Mouse (Mus musculus): ENCODE data around the gene Actl11.
A peak's percentile ranks its signal among the peaks of the same experiment; 100 is the strongest.

Actl11 gene

DNA sequence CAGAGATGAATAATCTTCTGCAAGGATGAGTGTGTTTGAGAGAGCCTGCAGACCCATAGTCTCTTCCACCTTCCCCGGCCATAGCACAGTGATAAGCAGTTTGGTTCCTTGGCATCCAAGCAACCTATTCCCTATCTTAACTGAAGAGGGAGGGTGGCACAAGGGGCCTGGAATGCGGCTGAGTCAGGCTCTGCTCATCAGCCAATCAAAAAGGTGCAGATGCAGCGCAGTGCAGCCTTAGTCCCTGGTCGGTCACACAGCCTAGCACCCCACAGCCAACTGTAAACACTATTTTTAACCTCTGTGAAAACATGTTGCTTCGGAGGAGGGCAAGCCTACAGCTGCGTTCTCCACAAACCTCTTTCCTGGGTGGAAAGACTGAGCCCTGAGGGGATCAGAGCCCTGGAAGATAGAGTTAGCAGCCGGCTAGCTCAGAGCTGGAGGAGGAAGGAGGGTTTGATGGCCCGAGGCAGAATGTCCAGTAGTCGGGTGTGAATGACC, 1.3 kb upstream of the Actl11 start:
- H3K9me3 ChIP-seq (ENCODE audit: low read length) = no peaks in the 10 kb centered on the region
- no peak for TF ChIP-seq NANOG (IDR thresholded peaks at IDR 0.05; ENCODE audit: borderline replicate concordance, low read length)
- no peak for TF ChIP-seq POU5F1 (IDR thresholded peaks at IDR 0.05; ENCODE audit: borderline replicate concordance, low read length)
- no peak for TF ChIP-seq CTCF (conservative IDR thresholded peaks at IDR 0.05; ENCODE audit: low read length)
- no peak overlapping the region for H3K4me3 ChIP-seq (replicated peaks; ENCODE audit: low read length)
- H3K27me3 ChIP-seq (ENCODE audit: insufficient read depth, low read length) = peaks cover 46% of the 10 kb centered on the region
- H3K4me1 ChIP-seq (replicated peaks; ENCODE audit: low read depth, low read length) = peaks cover 48% of the 10 kb centered on the region
- no peaks in the 10 kb centered on the region for H3K36me3 ChIP-seq (ENCODE audit: insufficient read depth, low read length)

DNA sequence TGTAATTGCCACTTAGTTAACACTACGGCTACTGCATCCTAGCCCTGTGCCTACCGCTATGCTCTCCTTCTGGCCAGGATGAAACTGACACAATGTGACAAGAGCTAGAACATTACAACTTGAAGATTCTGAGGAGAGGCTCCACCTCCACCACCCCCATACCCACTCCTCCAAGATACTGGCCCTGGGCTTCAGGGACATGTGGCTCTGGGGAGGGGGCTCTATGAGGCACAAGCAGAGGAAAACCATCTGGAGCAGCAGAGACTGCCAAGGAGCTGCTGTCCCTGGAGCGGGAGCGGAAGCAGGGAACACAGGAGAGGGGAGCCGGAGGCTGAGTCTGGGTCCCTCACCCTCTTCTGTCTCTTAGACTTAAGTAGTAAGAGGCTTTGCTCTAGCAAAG, 520 bp upstream of the Actl11 start:
- H3K4me3 ChIP-seq (replicated peaks; ENCODE audit: low read length) = no peak overlapping the region
- H3K4me1 ChIP-seq (replicated peaks; ENCODE audit: low read depth, low read length) = peaks cover 52% of the 10 kb centered on the region
- H3K36me3 ChIP-seq (ENCODE audit: insufficient read depth, low read length) = no peaks in the 10 kb centered on the region
- TF ChIP-seq NANOG (IDR thresholded peaks at IDR 0.05; ENCODE audit: borderline replicate concordance, low read length) (no peak), POU5F1 (IDR thresholded peaks at IDR 0.05; ENCODE audit: borderline replicate concordance, low read length) (no peak), CTCF (conservative IDR thresholded peaks at IDR 0.05; ENCODE audit: low read length) (no peak)
- no peaks in the 10 kb centered on the region for H3K9me3 ChIP-seq (ENCODE audit: low read length)
- H3K27me3 ChIP-seq (ENCODE audit: insufficient read depth, low read length) = peaks cover 46% of the 10 kb centered on the region

DNA sequence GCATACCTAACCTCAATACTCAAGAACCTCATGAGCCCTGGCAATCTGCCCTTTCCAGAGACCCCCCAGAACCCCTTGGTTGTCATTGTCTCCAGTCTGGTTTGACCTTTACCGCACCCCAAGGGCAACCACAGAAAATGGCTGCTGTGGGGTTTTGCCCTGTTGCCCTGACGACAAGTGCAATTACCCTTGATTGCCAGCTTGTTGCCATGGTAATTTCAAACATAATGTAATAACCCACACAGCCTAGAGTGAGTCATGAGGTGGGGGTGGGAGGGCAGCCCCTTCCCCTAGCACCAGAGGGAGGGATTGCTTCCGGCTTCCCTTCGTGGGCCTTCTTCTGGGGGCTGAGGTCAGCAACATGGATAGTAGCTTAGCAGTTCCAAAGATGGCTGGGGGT, 4.0 kb downstream of the Actl11 start:
- H3K4me3 ChIP-seq (replicated peaks; ENCODE audit: low read length) = no peak overlapping the region
- no peaks in the 10 kb centered on the region for H3K36me3 ChIP-seq (ENCODE audit: insufficient read depth, low read length)
- TF ChIP-seq CTCF (conservative IDR thresholded peaks at IDR 0.05; ENCODE audit: low read length) (no peak), POU5F1 (IDR thresholded peaks at IDR 0.05; ENCODE audit: borderline replicate concordance, low read length) (no peak), NANOG (IDR thresholded peaks at IDR 0.05; ENCODE audit: borderline replicate concordance, low read length) (no peak)
- peaks cover 63% of the 10 kb centered on the region for H3K27me3 ChIP-seq (ENCODE audit: insufficient read depth, low read length)
- peaks cover 27% of the 10 kb centered on the region for H3K4me1 ChIP-seq (replicated peaks; ENCODE audit: low read depth, low read length)
- H3K9me3 ChIP-seq (ENCODE audit: low read length) = no peaks in the 10 kb centered on the region

DNA sequence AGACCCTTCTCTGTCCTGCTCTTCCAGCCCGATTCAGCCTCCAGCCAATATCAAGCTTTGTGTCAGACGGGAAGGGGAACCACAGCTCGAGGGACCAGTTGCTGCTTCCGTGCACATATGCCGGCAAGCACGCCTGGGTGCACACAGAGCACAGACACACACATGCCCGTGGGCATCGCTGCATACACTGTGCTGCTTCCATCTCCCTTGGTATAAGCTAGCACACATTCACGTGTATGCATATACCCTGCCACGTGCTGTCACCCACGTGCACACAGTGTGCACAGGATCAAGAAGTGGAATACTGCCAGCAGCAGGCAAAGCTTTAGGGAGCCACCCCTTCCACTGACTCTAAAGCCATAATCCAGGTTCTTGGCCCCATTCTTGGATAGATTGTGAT, 5.9 kb downstream of the Actl11 start:
- no peaks in the 10 kb centered on the region for H3K9me3 ChIP-seq (ENCODE audit: low read length)
- no peak overlapping the region for H3K4me3 ChIP-seq (replicated peaks; ENCODE audit: low read length)
- peaks cover 55% of the 10 kb centered on the region for H3K27me3 ChIP-seq (ENCODE audit: insufficient read depth, low read length)
- TF ChIP-seq NANOG (IDR thresholded peaks at IDR 0.05; ENCODE audit: borderline replicate concordance, low read length) (no peak), CTCF (conservative IDR thresholded peaks at IDR 0.05; ENCODE audit: low read length) (no peak), POU5F1 (IDR thresholded peaks at IDR 0.05; ENCODE audit: borderline replicate concordance, low read length) (no peak)
- H3K4me1 ChIP-seq (replicated peaks; ENCODE audit: low read depth, low read length) = peaks cover 42% of the 10 kb centered on the region
- no peaks in the 10 kb centered on the region; the same call in 1 of the 2 replicates for H3K36me3 ChIP-seq (ENCODE audit: insufficient read depth, low read length)

DNA sequence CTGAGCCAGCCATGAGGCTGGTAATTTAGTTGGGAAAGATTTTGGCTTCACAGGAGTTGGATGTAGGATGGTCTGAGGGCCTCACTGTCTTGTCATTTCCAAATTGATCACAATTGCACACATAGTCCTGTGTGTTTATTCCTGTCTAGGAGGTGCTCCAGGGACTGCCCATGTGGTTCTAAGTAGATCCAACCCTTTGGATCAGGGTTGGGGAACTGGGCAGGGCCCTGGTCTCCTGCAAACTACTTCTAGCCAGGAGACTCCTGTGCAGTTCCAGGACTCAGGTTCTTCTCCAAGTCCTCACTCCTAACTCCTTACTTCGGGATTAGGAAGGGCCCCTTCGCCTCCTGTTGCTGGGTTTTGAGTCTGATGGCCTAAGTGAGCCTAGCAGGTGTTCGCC, 7.1 kb downstream of the Actl11 start, which contains the start of gene Camkv:
Gene Camkv, plus strand, starts transcription at position 301 of the 400 bp plus-strand sequence.
- no peak for TF ChIP-seq POU5F1 (IDR thresholded peaks at IDR 0.05; ENCODE audit: borderline replicate concordance, low read length)
- TF ChIP-seq CTCF (conservative IDR thresholded peaks at IDR 0.05; ENCODE audit: low read length) = no peak
- TF ChIP-seq NANOG (IDR thresholded peaks at IDR 0.05; ENCODE audit: borderline replicate concordance, low read length) = no peak
- H3K27me3 ChIP-seq (ENCODE audit: insufficient read depth, low read length) = peaks cover 50% of the 10 kb centered on the region
- H3K4me1 ChIP-seq (replicated peaks; ENCODE audit: low read depth, low read length) = peaks cover 49% of the 10 kb centered on the region
- no peaks in the 10 kb centered on the region; the same call in 1 of the 2 replicates for H3K36me3 ChIP-seq (ENCODE audit: insufficient read depth, low read length)
- H3K4me3 ChIP-seq (replicated peaks; ENCODE audit: low read length) = peak within 1 kb of the TSS; percentile 86
- no peaks in the 10 kb centered on the region for H3K9me3 ChIP-seq (ENCODE audit: low read length)

DNA sequence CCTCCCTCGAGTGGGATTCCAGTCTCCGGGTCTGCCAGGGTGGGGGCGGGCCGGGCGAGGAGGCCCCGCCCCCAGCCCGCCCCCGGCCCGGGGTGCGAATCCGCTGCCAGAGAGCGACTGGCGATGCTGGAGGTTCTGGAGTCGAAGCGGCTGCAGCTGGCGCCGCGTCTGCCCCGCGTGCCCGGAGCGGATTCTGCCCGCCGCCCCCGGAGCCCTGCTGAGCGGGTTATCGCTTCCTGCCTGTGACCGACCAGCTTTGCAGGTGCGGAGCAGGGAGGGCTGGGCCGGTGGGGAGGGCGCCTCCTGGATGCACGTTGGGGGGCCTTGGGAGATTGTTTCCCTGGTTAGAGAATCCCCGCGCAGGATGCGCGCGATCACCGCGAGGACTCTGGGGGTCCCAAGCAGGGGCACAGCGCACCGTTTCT, 7.5 kb downstream of the Actl11 start:
- Histone ChIP-seq H3K27me3 (ENCODE audit: insufficient read depth, low read length) (peaks cover 46% of the 10 kb centered on the region), H3K9me3 (ENCODE audit: low read length) (no peaks in the 10 kb centered on the region), H3K36me3 (ENCODE audit: insufficient read depth, low read length) (no peaks in the 10 kb centered on the region; the same call in 1 of the 2 replicates), H3K4me1 (replicated peaks; ENCODE audit: low read depth, low read length) (peaks cover 50% of the 10 kb centered on the region), H3K4me3 (replicated peaks; ENCODE audit: low read length) (peak overlapping the region; percentile 86)
- TF ChIP-seq NANOG (IDR thresholded peaks at IDR 0.05; ENCODE audit: borderline replicate concordance, low read length) (no peak), CTCF (conservative IDR thresholded peaks at IDR 0.05; ENCODE audit: low read length) (no peak), POU5F1 (IDR thresholded peaks at IDR 0.05; ENCODE audit: borderline replicate concordance, low read length) (no peak)

DNA sequence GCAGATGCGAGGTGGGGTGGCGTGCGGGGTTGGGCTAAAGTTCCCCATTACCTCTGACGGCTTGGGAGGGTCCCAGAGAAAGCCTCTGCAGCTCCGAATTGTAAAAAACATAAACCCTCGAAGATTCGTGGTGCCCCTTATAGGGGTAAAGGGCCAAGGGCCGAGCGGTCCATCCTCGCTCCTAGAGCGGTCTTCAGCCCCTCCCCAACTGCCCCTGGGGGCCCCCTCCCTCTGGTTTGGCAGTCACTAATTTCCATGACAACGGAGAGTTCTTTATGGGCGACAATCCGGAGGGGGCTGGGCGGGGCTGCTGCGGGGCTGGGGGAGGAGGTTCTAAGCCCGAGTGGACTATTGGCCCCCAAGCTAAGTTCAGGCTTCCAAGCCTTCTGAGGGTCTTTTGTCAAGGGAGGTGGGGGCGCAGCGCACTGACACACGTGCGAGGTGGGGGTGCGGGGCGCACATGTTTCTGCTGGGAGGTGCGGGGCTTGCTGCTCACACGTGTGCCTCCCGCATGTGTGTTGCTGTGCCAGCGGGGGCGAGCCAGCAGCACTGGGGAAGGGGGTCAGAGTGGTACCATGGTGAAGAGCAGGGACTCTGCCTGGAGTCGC, 8.1 kb downstream of the Actl11 start:
- H3K4me3 ChIP-seq (replicated peaks; ENCODE audit: low read length) = peak overlapping the region; percentile 86
- H3K27me3 ChIP-seq (ENCODE audit: insufficient read depth, low read length) = peaks cover 45% of the 10 kb centered on the region
- H3K36me3 ChIP-seq (ENCODE audit: insufficient read depth, low read length) = no peaks in the 10 kb centered on the region; the same call in 1 of the 2 replicates
- TF ChIP-seq POU5F1 (IDR thresholded peaks at IDR 0.05; ENCODE audit: borderline replicate concordance, low read length) (no peak), CTCF (conservative IDR thresholded peaks at IDR 0.05; ENCODE audit: low read length) (no peak)
- H3K9me3 ChIP-seq (ENCODE audit: low read length) = no peaks in the 10 kb centered on the region
- H3K4me1 ChIP-seq (replicated peaks; ENCODE audit: low read depth, low read length) = peaks cover 50% of the 10 kb centered on the region

DNA sequence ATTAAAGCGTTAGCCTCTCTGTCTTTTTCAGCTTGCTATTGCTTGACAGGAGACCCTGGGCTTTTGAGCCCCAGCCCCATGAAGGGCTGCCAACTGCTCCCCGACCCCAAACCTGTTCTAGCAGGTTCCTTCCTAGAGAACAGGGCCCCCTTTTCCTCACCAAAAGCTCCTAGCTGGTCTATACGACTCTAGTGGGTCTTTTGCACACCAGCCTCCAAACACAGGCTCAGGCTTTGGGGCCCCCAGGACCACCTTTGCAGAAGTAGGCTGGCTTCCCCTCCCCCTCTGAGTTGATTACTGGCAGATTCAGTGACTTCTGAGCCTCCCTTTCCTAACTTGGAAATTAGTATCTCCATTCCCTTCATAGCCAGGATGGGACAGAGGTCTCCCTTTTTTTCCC, 8.6 kb downstream of the Actl11 start:
- peaks cover 47% of the 10 kb centered on the region for H3K4me1 ChIP-seq (replicated peaks; ENCODE audit: low read depth, low read length)

More for the DNA sequence above, 8.6 kb downstream of the Actl11 start:
- H3K4me3 ChIP-seq (replicated peaks; ENCODE audit: low read length) = peak overlapping the region; percentile 86
- H3K36me3 ChIP-seq (ENCODE audit: insufficient read depth, low read length) = no peaks in the 10 kb centered on the region; the same call in 1 of the 2 replicates
- H3K9me3 ChIP-seq (ENCODE audit: low read length) = no peaks in the 10 kb centered on the region
- TF ChIP-seq NANOG (IDR thresholded peaks at IDR 0.05; ENCODE audit: borderline replicate concordance, low read length) (no peak), POU5F1 (IDR thresholded peaks at IDR 0.05; ENCODE audit: borderline replicate concordance, low read length) (no peak), CTCF (conservative IDR thresholded peaks at IDR 0.05; ENCODE audit: low read length) (no peak)
- H3K27me3 ChIP-seq (ENCODE audit: insufficient read depth, low read length) = peaks cover 44% of the 10 kb centered on the region

Data from E14TG2a.4 (cell line).